Mouse (Mus musculus): ENCODE measurements at regions not wholly inside any gene's neighbourhood (a gene's known extent, or its start where the extent isn't known, plus 50 kb on each side); places are given as distances from the start of the nearest gene placed in this dataset.

GRCm38 (mm10) chr7:114965923-114966322, 222.4 kb downstream of the Insc start:
- TF ChIP-seq CTCF (IDR thresholded peaks at IDR 0.05; ENCODE audit: borderline replicate concordance, control insufficient read depth, extremely low read depth, insufficient read depth, low read length, poor library complexity) (no peak), POLR2A (IDR thresholded peaks at IDR 0.05; ENCODE audit: control insufficient read depth, extremely low read depth, insufficient read depth, low read length, poor library complexity) (no peak)
